Mouse (Mus musculus): ENCODE results near the gene Dnmbp.

Gene Dnmbp

GRCm38 (mm10) chr19:43797216-43797615 lies 142.8 kb downstream of the Dnmbp start:
- DNase-seq (ENCODE audit: low spot score in 2 of 2), result no peak
